Mouse (Mus musculus): ENCODE data around the gene Arhgef18.

DNA sequence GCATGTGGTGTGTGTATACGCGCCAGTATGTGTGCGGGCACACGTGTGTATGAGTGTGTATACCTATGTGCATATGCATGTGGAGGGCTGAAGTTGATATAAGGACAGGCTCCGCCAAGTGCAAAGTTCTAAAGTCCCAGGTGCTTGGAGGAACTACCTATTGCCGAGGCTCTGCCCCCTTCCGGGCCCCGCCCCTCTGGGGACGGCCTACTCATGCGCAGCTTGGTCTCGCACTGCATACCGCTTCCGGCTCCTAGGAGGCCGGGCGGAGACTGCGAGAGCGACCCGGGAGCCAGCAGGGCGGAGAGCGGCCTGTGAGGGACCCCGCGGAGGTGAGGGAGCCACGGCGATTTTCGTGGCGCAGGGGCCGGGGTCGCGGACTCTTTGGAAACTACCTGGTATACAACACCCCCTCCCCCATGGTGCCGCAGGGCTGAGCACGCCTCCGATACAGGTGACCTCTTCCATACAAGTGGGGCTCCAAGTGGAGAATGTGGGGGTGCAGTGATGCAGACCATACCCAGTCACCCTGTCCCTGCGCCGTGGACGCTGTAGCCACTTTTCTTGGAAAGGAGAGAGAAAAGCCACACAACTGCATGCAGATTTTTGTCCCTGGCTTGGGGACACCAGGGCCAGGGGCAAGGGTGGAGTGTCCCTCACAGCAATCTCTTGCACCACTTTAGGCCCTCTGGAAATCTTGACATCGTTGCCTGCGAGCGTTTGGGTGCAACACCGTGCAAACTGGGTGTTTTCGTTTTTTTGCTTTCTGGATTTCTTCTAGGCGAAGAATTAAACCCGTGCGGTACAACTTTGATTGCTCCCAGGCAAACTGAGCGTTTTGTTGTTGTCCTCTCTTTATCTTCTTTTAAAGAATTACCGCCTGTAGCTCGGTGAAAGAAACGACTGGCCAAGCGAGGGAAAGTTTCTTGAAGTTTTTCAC is at the start of gene Arhgef18:
- TF ChIP-seq POLR2A (IDR thresholded peaks at IDR 0.05; ENCODE audit: borderline replicate concordance, control insufficient read depth, low read depth, low read length) (peak; percentile 29; the same call in 1 of the 2 replicates), CTCF (IDR thresholded peaks at IDR 0.05; ENCODE audit: control insufficient read depth, insufficient read depth, low read length) (no peak)
